7 mouse cellular contexts compared by ENCODE assay signal in the genomic region with DNA sequence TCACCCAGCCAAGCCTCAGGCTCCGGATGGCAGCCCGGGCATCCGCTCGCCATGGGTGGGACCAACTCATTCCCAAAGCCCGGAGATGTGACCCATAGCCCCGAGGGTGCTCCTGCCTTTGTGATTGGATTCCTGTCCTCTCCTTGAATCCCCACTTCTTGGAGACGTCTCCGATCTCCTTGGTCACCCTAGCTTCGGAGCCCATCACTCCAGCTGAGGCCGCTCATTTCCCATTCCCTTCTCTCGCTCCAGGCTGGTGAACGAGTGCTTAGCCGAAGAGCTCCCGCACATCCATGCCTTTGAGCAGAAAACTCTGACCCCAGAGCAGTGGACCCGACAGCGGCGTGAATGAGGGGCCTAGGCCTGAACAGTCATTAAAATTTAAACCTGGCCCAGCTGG. TPM values are rescaled to one million over a fixed set of nuclear protein-coding genes. Genes with fewer than 3 reads are reported as not detected.
DNase-seq lines count a peak whose midpoint lies in the region; ATAC-seq and TF ChIP-seq lines count a peak whose summit lies in the region.

No protein-coding gene starts in this region.

- no peaks in the 10 kb centered on the region for H3K9me3 ChIP-seq in lung, embryonic 15.5 days
- H3K9me3 ChIP-seq in limb, embryonic 10.5 days (replicated peaks): no peaks in the 10 kb centered on the region

- H3K4me3 ChIP-seq in lung, embryonic 15.5 days: peak overlapping the region; percentile 87
- peak overlapping the region; percentile 77 for H3K4me3 ChIP-seq in embryonic fibroblast, embryonic 13.5 days (ENCODE audit: insufficient read depth, low read length)
- H3K4me3 ChIP-seq in limb, embryonic 10.5 days: peak overlapping the region; percentile 89
- peak overlapping the region; percentile 65 for H3K4me3 ChIP-seq in olfactory bulb, adult 2 months (ENCODE audit: insufficient read depth, low read depth, low read length)

- peak overlapping the region; percentile 84 for H3K9ac ChIP-seq in lung, embryonic 15.5 days

- no peak for TF ChIP-seq POLR2A in embryonic fibroblast, embryonic 13.5 days (IDR thresholded peaks at IDR 0.05; ENCODE audit: low read depth, low read length)
- TF ChIP-seq POLR2A in olfactory bulb, adult 2 months (IDR thresholded peaks at IDR 0.05; ENCODE audit: insufficient read depth, low read depth, low read length): no peak

- no peak for DNase-seq in lung, postnatal 14 days
- no peak for DNase-seq in limb, embryonic 10.5 days (ENCODE audit: low spot score)
- DNase-seq in embryo, embryonic 10.5 days (ENCODE audit: low spot score): no peak
- no peak for DNase-seq in retina, embryonic 14.5 days (ENCODE audit: low spot score)

- ATAC-seq in lung, embryonic 15.5 days (ENCODE audit: borderline replicate concordance, extremely low read depth, low FRiP score, low TSS enrichment): peak; percentile 1; the same call in 1 of the 2 replicates

- peaks cover 14% of the 10 kb centered on the region; the same call in 1 of the 2 replicates for H3K36me3 ChIP-seq in lung, embryonic 15.5 days
- H3K36me3 ChIP-seq in limb, embryonic 10.5 days: peaks cover 52% of the 10 kb centered on the region

- H3K4me2 ChIP-seq in lung, embryonic 15.5 days: peak overlapping the region; percentile 93

- H3K27ac ChIP-seq in lung, embryonic 15.5 days: peak overlapping the region; percentile 48; the same call in 1 of the 2 replicates
- H3K27ac ChIP-seq in embryonic fibroblast, embryonic 13.5 days (ENCODE audit: insufficient read depth, low read length): no peak overlapping the region
- peak overlapping the region; percentile 95 for H3K27ac ChIP-seq in limb, embryonic 10.5 days
- H3K27ac ChIP-seq in olfactory bulb, adult 2 months (ENCODE audit: insufficient read depth, low read depth, low read length): no peak overlapping the region

- H3K27me3 ChIP-seq in lung, embryonic 15.5 days: no peaks in the 10 kb centered on the region
- H3K27me3 ChIP-seq in limb, embryonic 10.5 days (ENCODE audit: low read depth, poor library complexity, severe bottlenecking): no peaks in the 10 kb centered on the region

- WGBS in lung, embryonic 15.5 days: 3% methylated on average over 17 of the region's 17 CpGs
- WGBS in limb, embryonic 10.5 days: 2% methylated on average over 17 of the region's 17 CpGs
- 2% methylated on average over 17 of the region's 17 CpGs for WGBS in olfactory bulb, adult 2 months

- H3K4me1 ChIP-seq in lung, embryonic 15.5 days: peaks cover 33% of the 10 kb centered on the region
- H3K4me1 ChIP-seq in embryonic fibroblast, embryonic 13.5 days (ENCODE audit: control insufficient read depth, insufficient read depth, low read length): peaks cover 7% of the 10 kb centered on the region; the same call in 1 of the 2 replicates
- H3K4me1 ChIP-seq in limb, embryonic 10.5 days: peaks cover 31% of the 10 kb centered on the region
- H3K4me1 ChIP-seq in olfactory bulb, adult 2 months (ENCODE audit: control insufficient read depth, insufficient read depth, low read length): peaks cover 21% of the 10 kb centered on the region

- TF ChIP-seq CTCF in embryonic fibroblast, embryonic 13.5 days (IDR thresholded peaks at IDR 0.05; ENCODE audit: borderline replicate concordance, insufficient read depth, low read length): no peak
- no peak for TF ChIP-seq CTCF in olfactory bulb, adult 2 months (IDR thresholded peaks at IDR 0.05; ENCODE audit: insufficient read depth, low read depth, low read length)

RNA-seq across cellular contexts. Expression of a gene that starts 0.7 kb away (rescaled TPM):
- polyA plus RNA-seq in lung, embryonic 15.5 days (2015; fragmentation: Nextera tagmentation; extraction: Ambion mirVana): 9.9 and 11.5 TPM in 2 replicates
- 5.7 and 8.7 TPM in 2 replicates for polyA plus RNA-seq in embryonic fibroblast, embryonic 13.5 days (2011; ENCODE audit: insufficient read length, low read depth, missing spikeins)
- 12.6 and 14.8 TPM in 2 replicates for polyA plus RNA-seq in limb, embryonic 10.5 days (2016; fragmentation: Nextera tagmentation; extraction: Ambion mirVana)
- not detected in 2 replicates for polyA plus RNA-seq in olfactory bulb, adult 2 months (2012; ENCODE audit: insufficient read depth, insufficient read length, low replicate concordance, missing spikeins)

RNA-seq across cellular contexts. Expression of a gene that starts 1.1 kb away (rescaled TPM):
- polyA plus RNA-seq in lung, embryonic 15.5 days (2015; fragmentation: Nextera tagmentation; extraction: Ambion mirVana): 105 and 119 TPM in 2 replicates
- 56.5 and 84.6 TPM in 2 replicates for polyA plus RNA-seq in embryonic fibroblast, embryonic 13.5 days (2011; ENCODE audit: insufficient read length, low read depth, missing spikeins)
- 177 and 237 TPM in 2 replicates for polyA plus RNA-seq in limb, embryonic 10.5 days (2016; fragmentation: Nextera tagmentation; extraction: Ambion mirVana)
- polyA plus RNA-seq in olfactory bulb, adult 2 months (2012; ENCODE audit: insufficient read depth, insufficient read length, low replicate concordance, missing spikeins): not detected in 2 replicates

RNA-seq across cellular contexts. Expression of a gene that starts 11.3 kb away (rescaled TPM):
- 36.0 and 58.1 TPM in 2 replicates for polyA plus RNA-seq in lung, embryonic 15.5 days (2015; fragmentation: Nextera tagmentation; extraction: Ambion mirVana)
- 1.0 and 6.5 TPM in 2 replicates for polyA plus RNA-seq in embryonic fibroblast, embryonic 13.5 days (2011; ENCODE audit: insufficient read length, low read depth, missing spikeins)
- polyA plus RNA-seq in limb, embryonic 10.5 days (2016; fragmentation: Nextera tagmentation; extraction: Ambion mirVana): 28.9 and 37.8 TPM in 2 replicates
- 309 and 598 TPM in 2 replicates for polyA plus RNA-seq in olfactory bulb, adult 2 months (2012; ENCODE audit: insufficient read depth, insufficient read length, low replicate concordance, missing spikeins)

RNA-seq across cellular contexts. Expression of a gene that starts 20.1 kb away (rescaled TPM):
- polyA plus RNA-seq in lung, embryonic 15.5 days (2015; fragmentation: Nextera tagmentation; extraction: Ambion mirVana): 5.9 and 6.8 TPM in 2 replicates
- 0.95 TPM in 1 of 2 replicates, not detected in the other for polyA plus RNA-seq in embryonic fibroblast, embryonic 13.5 days (2011; ENCODE audit: insufficient read length, low read depth, missing spikeins)
- polyA plus RNA-seq in limb, embryonic 10.5 days (2016; fragmentation: Nextera tagmentation; extraction: Ambion mirVana): 0.11 and 0.49 TPM in 2 replicates
- polyA plus RNA-seq in olfactory bulb, adult 2 months (2012; ENCODE audit: insufficient read depth, insufficient read length, low replicate concordance, missing spikeins): not detected in 2 replicates

RNA-seq across cellular contexts. Expression of a gene that starts 47.2 kb away (rescaled TPM):
- 47.3 and 54.9 TPM in 2 replicates for polyA plus RNA-seq in lung, embryonic 15.5 days (2015; fragmentation: Nextera tagmentation; extraction: Ambion mirVana)
- 17.7 and 30.3 TPM in 2 replicates for polyA plus RNA-seq in embryonic fibroblast, embryonic 13.5 days (2011; ENCODE audit: insufficient read length, low read depth, missing spikeins)
- polyA plus RNA-seq in limb, embryonic 10.5 days (2016; fragmentation: Nextera tagmentation; extraction: Ambion mirVana): 69.0 and 69.2 TPM in 2 replicates
- polyA plus RNA-seq in olfactory bulb, adult 2 months (2012; ENCODE audit: insufficient read depth, insufficient read length, low replicate concordance, missing spikeins): not detected in 2 replicates

Comparison
In these comparisons a context has a peak if more than half of its experiments do, and no peak if none do; other contexts are left out.
1. H3K27ac ChIP-seq: peak in lung, embryonic 15.5 days (single experiment) and limb, embryonic 10.5 days (single experiment); none in embryonic fibroblast, embryonic 13.5 days (single experiment) and olfactory bulb, adult 2 months (single experiment).
2. RNA of a gene that starts 1.1 kb away (polyA plus RNA-seq): 177 to 237 TPM in limb, embryonic 10.5 days, 105 to 119 TPM in lung, embryonic 15.5 days and 56.5 to 84.6 TPM in embryonic fibroblast, embryonic 13.5 days; not detected in olfactory bulb, adult 2 months; every median in the first group is over 10 times any median in the second.
3. Peak in every context shown above with its lines, with median percentiles within 50 percentile points of each other: H3K4me3 ChIP-seq.